Mouse (Mus musculus) myocyte (in vitro differentiated cells): ENCODE results near the gene Wfdc1. TPM values are rescaled to one million over a fixed set of nuclear protein-coding genes. Genes with fewer than 3 reads are reported as not detected.

Experiments
- H3K27me3 ChIP-seq: one replicate; pipeline ENCODE4 v1.6.1; 2011; ENCODE audit not compliant: control insufficient read depth, insufficient read depth, insufficient read length
- H3K36me3 ChIP-seq: one replicate; pipeline ENCODE4 v1.6.1; 2011; ENCODE audit not compliant: control insufficient read depth, insufficient read depth
- H3K4me2 ChIP-seq: one replicate; pipeline ENCODE4 v1.6.1; 2011; ENCODE audit warnings: low read depth, control low read depth
- H3K4me3 ChIP-seq: one replicate; pipeline ENCODE4 v1.5.1; 2011; ENCODE audit warnings: mild to moderate bottlenecking, control low read depth, moderate library complexity
- H3K79me2 ChIP-seq: one replicate; pipeline ENCODE4 v1.6.1; 2011; ENCODE audit not compliant: control insufficient read depth, insufficient read depth
- H3ac ChIP-seq: one replicate; pipeline ENCODE4 v1.6.1; 2011; ENCODE audit not compliant: control insufficient read depth, insufficient read length
- CEBPB ChIP-seq: IDR thresholded peaks from 2 replicates; pipeline ENCODE4 v1.6.1; 2011; ENCODE audit warnings: mild to moderate bottlenecking, moderate library complexity; ENCODE audit not compliant: poor library complexity, insufficient read depth, severe bottlenecking
- E2F4 ChIP-seq: IDR thresholded peaks from one replicate; pipeline ENCODE4 v1.6.1; 2011; ENCODE audit warnings: mild to moderate bottlenecking, control low read depth, moderate library complexity; ENCODE audit not compliant: insufficient read depth
- MAX ChIP-seq: IDR thresholded peaks from one replicate; pipeline ENCODE4 v1.6.1; 2011; ENCODE audit warnings: low read depth, mild to moderate bottlenecking, control low read depth
- MYOD1 ChIP-seq, 3 experiments: IDR thresholded peaks; one replicate each; pipeline ENCODE4 v1.6.1; 2011; ENCODE audit warnings: control low read depth in 2 of 3, low read depth in 2 of 3, mild to moderate bottlenecking in 2 of 3, moderate library complexity in 1 of 3; ENCODE audit not compliant: insufficient read length in 2 of 3, control insufficient read depth in 1 of 3
- MYOG ChIP-seq, 3 experiments: IDR thresholded peaks; one replicate each; pipeline ENCODE4 v1.6.1; 2011; ENCODE audit warnings: control low read depth in 2 of 3, low read depth in 2 of 3, mild to moderate bottlenecking in 2 of 3; ENCODE audit not compliant: insufficient read length in 2 of 3, control insufficient read depth in 1 of 3, insufficient read depth in 1 of 3
- POLR2A ChIP-seq: IDR thresholded peaks from one replicate; pipeline ENCODE4 v1.6.1; 2011; ENCODE audit warnings: low read depth, mild to moderate bottlenecking, control low read depth, moderate library complexity; ENCODE audit not compliant: insufficient read length
- POLR2AphosphoS2 ChIP-seq: IDR thresholded peaks from one replicate; pipeline ENCODE4 v1.6.1; 2011; ENCODE audit warnings: low read depth, control low read depth; ENCODE audit not compliant: insufficient read length
- REST ChIP-seq: IDR thresholded peaks from one replicate; pipeline ENCODE4 v1.6.1; 2011; ENCODE audit warnings: mild to moderate bottlenecking, control low read depth, moderate library complexity; ENCODE audit not compliant: insufficient read depth, insufficient read length
- SRF ChIP-seq: IDR thresholded peaks from one replicate; pipeline ENCODE4 v1.6.1; 2011; ENCODE audit warnings: low read depth; ENCODE audit not compliant: control insufficient read depth, insufficient read length
- TCF12 ChIP-seq: IDR thresholded peaks from one replicate; pipeline ENCODE4 v1.6.1; 2011; ENCODE audit warnings: mild to moderate bottlenecking, control low read depth; ENCODE audit not compliant: poor library complexity, insufficient read depth, severe bottlenecking
- TCF3 ChIP-seq: IDR thresholded peaks from one replicate; pipeline ENCODE4 v1.6.1; 2011; ENCODE audit warnings: low read depth, control low read depth; ENCODE audit not compliant: insufficient read length
- USF1 ChIP-seq: IDR thresholded peaks from one replicate; pipeline ENCODE4 v1.6.1; 2011; ENCODE audit warnings: low read depth, mild to moderate bottlenecking, control low read depth, moderate library complexity
- polyA plus RNA-seq: library from polyadenylated mRNA; unstranded; fragments of >200 nt; fragmentation: generic; extraction: Trizol; gene quantifications from one replicate; pipeline ENCODE4 v1.2.1, GENCODE M21; 2012; ENCODE audit warnings: missing spikeins

The Wfdc1 gene
- polyA plus RNA-seq, 1 experiment = 1.1 TPM

DNA sequence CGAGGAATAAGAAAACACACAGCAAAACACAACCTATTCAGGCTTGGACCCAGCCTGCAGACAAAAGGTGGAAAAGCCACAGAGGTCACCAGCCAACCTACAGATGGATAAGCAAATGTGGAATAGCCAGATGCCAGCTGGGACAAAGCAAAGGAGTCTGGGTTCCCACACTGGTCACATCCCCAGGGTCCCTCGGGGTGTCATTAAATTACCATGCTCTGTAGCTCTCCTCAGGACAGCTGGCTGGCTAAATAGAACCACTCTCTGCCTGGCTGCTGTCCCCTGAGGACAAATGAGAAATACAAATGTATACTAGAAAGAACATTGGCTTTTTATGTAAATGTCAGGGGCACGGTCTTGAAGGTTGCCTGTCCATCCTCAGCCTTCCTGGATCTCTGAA is 35.3 kb upstream of the Wfdc1 start:
- Histone ChIP-seq H3K4me3 (no peak overlapping the region), H3K4me2 (no peak overlapping the region), H3K79me2 (no peaks in the 10 kb centered on the region), H3ac (no peak overlapping the region), H3K27me3 (peaks cover 91% of the 10 kb centered on the region), H3K36me3 (no peaks in the 10 kb centered on the region)
- TF ChIP-seq SRF (no peak), POLR2A (no peak), MYOD1 (IDR thresholded peaks at IDR 0.05; ENCODE audit: control insufficient read depth in 1 of 3, insufficient read length in 2 of 3, low read depth in 2 of 3) (no peak), MAX (no peak), TCF12 (no peak), CEBPB (no peak), POLR2AphosphoS2 (no peak), USF1 (no peak), REST (no peak), TCF3 (no peak), E2F4 (no peak), MYOG (IDR thresholded peaks at IDR 0.05; ENCODE audit: control insufficient read depth in 1 of 3, insufficient read depth in 1 of 3, insufficient read length in 2 of 3, low read depth in 2 of 3) (no peak)

DNA sequence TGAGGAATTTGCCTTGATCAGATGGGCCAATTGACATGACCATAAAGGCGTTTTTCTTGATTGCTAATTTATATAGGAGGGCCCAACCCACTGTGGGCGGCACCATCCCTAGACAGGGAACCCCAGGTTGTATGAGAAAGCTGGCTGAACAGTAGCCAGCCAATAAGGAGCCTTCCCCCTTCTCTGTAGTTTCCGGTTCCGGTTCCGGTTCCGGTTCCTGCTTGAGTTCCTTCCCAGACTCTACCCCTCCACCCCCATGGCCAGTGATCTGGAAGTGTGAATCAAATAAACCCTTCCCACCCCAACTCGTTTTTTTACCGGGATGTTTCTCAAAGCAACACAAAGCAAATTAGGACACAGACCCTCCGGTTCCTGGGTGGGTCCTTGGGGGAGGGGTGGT is 33.9 kb upstream of the Wfdc1 start:
- Histone ChIP-seq H3K27me3 (peaks cover 91% of the 10 kb centered on the region), H3K79me2 (no peaks in the 10 kb centered on the region), H3K36me3 (no peaks in the 10 kb centered on the region), H3K4me2 (no peak overlapping the region), H3K4me3 (no peak overlapping the region), H3ac (no peak overlapping the region)
- TF ChIP-seq POLR2A (no peak), MYOG (IDR thresholded peaks at IDR 0.05; ENCODE audit: control insufficient read depth in 1 of 3, insufficient read depth in 1 of 3, insufficient read length in 2 of 3, low read depth in 2 of 3) (no peak), USF1 (no peak), TCF12 (no peak), SRF (no peak), E2F4 (no peak), CEBPB (no peak), MAX (no peak), REST (no peak), TCF3 (no peak), POLR2AphosphoS2 (no peak)

DNA sequence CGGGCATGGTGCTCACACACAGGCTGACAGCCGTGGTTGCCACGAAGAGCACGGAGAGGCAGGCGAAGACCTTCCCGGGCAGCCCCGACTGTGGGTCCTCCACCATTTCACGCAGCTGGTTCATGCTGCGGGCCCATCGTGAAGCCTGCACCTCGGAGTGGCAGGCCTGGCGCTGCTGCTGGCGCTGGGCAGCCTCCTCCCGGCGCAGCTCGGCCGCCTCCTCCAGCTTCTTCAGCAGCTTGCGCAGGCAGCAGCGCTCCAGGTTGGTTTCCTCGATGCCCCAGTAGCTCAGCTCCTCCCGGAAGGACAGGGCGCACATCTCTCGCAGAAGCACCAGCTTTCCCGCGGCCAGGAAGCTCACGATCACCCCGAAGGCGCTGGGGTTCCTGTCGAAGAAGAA is 33.3 kb upstream of the Wfdc1 start:
- peaks cover 91% of the 10 kb centered on the region for H3K27me3 ChIP-seq
- no peaks in the 10 kb centered on the region for H3K36me3 ChIP-seq
- H3ac ChIP-seq = no peak overlapping the region
- no peak overlapping the region for H3K4me3 ChIP-seq
- no peak for TF ChIP-seq POLR2A
- TF ChIP-seq POLR2AphosphoS2 = no peak
- TF ChIP-seq TCF12 = no peak
- TF ChIP-seq USF1 = no peak
- no peak for TF ChIP-seq SRF
- TF ChIP-seq REST = no peak
- TF ChIP-seq MYOG (IDR thresholded peaks at IDR 0.05; ENCODE audit: control insufficient read depth in 1 of 3, insufficient read depth in 1 of 3, insufficient read length in 2 of 3, low read depth in 2 of 3) = no peak
- TF ChIP-seq MAX = no peak
- no peak overlapping the region for H3K4me2 ChIP-seq
- no peaks in the 10 kb centered on the region for H3K79me2 ChIP-seq

DNA sequence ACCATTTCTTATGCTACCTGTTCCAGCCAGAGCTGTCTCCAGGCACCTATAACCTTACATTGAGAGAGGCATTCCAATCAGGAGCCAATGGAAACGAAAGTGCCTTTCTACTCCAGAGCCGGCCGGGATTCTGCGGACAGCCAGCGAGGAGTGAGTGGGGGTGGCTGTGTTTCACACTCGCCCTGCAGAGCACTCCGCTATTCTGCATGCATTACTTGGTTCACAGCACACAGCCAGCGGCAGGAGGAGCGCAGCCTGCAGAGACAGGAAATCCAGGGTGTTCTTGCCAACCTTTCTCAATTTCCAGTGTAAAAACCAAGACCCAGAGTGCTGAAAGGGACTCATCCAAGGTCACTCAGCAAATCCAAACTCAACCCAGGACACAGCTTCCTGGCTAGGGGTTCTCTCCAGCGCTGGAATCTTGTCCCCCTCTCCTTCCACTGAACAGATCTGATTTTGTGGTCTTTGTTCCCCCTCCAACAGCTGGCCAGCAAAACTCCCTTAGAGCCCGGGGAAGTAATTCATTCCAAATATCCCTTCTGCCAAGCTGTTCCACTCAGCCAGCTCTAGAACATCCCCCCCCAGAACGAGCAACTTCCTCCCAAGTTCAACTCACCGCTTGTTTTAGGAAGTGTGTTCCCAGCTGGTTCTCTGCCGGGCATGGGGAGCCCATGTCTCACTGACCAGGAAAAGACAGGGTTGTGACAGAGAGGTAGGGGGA is 31.4 kb upstream of the Wfdc1 start:
- TF ChIP-seq MAX = no peak
- TF ChIP-seq USF1 = no peak
- no peak for TF ChIP-seq MYOD1 (IDR thresholded peaks at IDR 0.05; ENCODE audit: control insufficient read depth in 1 of 3, insufficient read length in 2 of 3, low read depth in 2 of 3)
- no peak for TF ChIP-seq POLR2AphosphoS2
- TF ChIP-seq E2F4 = no peak
- TF ChIP-seq SRF = no peak
- no peak for TF ChIP-seq TCF12
- TF ChIP-seq REST = no peak
- no peak for TF ChIP-seq TCF3
- TF ChIP-seq POLR2A = no peak
- no peak for TF ChIP-seq CEBPB
- no peak for TF ChIP-seq MYOG (IDR thresholded peaks at IDR 0.05; ENCODE audit: control insufficient read depth in 1 of 3, insufficient read depth in 1 of 3, insufficient read length in 2 of 3, low read depth in 2 of 3)
- no peak overlapping the region for H3ac ChIP-seq
- peaks cover 80% of the 10 kb centered on the region for H3K27me3 ChIP-seq
- H3K36me3 ChIP-seq = no peaks in the 10 kb centered on the region
- no peak overlapping the region for H3K4me3 ChIP-seq
- H3K4me2 ChIP-seq = no peak overlapping the region
- H3K79me2 ChIP-seq = no peaks in the 10 kb centered on the region
